Mouse (Mus musculus) cerebellum, adult 2 months (tissue): ENCODE results near the gene Uqcc1. TPM values are rescaled to one million over a fixed set of nuclear protein-coding genes. Genes with fewer than 3 reads are reported as not detected.

Experiments
- DNase-seq, 2 experiments: peaks; one replicate each; pipeline ENCODE4 v3.0.0; 2021
- H3K27ac ChIP-seq: fragments of 200-500 bp; 2 replicates; pipeline ENCODE4 v1.5.1; 2012; ENCODE audit warnings: low read length, control low read depth, inconsistent platforms; ENCODE audit not compliant: insufficient read depth
- H3K27me3 ChIP-seq: fragments of 200-500 bp; 2 replicates; pipeline ENCODE4 v1.6.1; 2012; ENCODE audit warnings: inconsistent platforms, mild to moderate bottlenecking, low read length, moderate library complexity; ENCODE audit not compliant: control insufficient read depth, insufficient read depth
- H3K4me1 ChIP-seq: fragments of 200-500 bp; 2 replicates; pipeline ENCODE4 v1.6.1; 2011; ENCODE audit warnings: low read length; ENCODE audit not compliant: control insufficient read depth, insufficient read depth
- H3K4me3 ChIP-seq: fragments of 200-500 bp; replicated peaks from 2 replicates; pipeline ENCODE3; 2011; ENCODE audit warnings: mild to moderate bottlenecking, low read depth, low read length, control low read depth; ENCODE audit not compliant: insufficient read depth
- CTCF ChIP-seq: fragments of 200-500 bp; IDR thresholded peaks from 2 replicates; pipeline ENCODE4 v1.5.1; 2011; ENCODE audit warnings: low read depth, mild to moderate bottlenecking, control low read depth, low read length, moderate library complexity, borderline replicate concordance; ENCODE audit not compliant: insufficient read depth
- POLR2A ChIP-seq: fragments of 200-500 bp; IDR thresholded peaks from 2 replicates; pipeline ENCODE4 v1.6.1; 2011; ENCODE audit warnings: low read length, control low read depth, borderline replicate concordance; ENCODE audit not compliant: insufficient read depth
- WGBS: fragments of 180-500 bp; shearing (Covaris S2); methylation state at CpG from one replicate; pipeline ENCODE4 v1.1.7; 2018; 5-methylcytosine and 5-hydroxymethylcytosine counted together
- polyA plus RNA-seq: library from polyadenylated mRNA; depleted of rRNA; stranded (reverse); fragments of >200 nt; gene quantifications from 2 replicates; pipeline ENCODE4 v1.2.3, GENCODE M21; 2012

The Uqcc1 gene
- polyA plus RNA-seq, 1 experiment, result 95.8 TPM

DNA sequence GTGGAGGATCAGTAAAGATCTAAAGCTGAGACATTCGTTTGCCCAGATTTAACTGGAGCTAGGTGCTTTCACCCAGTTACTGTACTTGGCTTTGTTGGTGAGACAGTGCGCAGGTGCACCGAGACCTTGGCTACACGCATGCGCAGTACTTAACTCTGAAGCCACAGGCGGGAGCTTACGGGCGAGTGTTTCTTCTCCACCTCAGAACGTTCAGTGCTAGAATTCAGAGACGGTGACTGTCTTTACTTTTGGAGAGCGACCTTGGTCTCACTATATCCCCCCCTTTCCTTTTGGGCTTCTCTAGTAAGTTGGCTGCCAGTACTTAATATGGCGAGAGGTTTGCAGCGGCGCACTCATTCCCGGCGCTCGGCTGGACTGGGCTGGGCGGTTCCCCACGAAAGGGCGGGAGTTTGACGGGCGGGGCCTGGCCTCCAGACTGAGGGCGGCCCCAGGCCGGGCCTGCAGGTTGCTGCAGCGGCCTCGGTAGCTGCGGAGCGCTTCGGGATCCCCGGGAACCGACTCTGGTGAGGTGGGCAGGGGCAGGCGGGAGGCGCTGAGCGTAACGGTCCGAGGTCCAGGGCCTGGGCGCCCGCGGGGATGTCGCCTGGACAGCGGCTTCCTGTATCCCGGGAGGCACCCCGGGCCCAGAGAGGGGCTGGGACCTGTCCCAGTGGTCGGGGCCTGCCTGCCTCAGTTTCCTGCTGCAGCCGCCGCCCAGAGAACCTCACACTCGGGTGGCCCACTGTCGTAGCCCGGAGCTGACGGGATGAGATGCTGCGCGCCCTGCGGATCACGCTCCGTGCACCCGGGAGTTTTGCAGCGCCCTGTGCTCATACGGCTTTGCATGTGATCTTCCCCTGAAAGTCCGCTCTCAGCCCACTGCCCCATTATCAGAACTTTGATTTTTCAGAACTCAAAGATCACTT lies 26.3 kb upstream of the Uqcc1 start, which contains the start of gene Cep250:
Gene Cep250 (plus strand): TSS at position 325 of the 926 bp plus-strand sequence.
- TF ChIP-seq POLR2A (peak; percentile 64), CTCF (no peak)
- H3K4me1 ChIP-seq, result no peaks in the 10 kb centered on the region; the same call in none of the 2 replicates
- peak; percentile 93 for DNase-seq
- no peaks in the 10 kb centered on the region for H3K27me3 ChIP-seq
- H3K27ac ChIP-seq, result peak within 1 kb of the TSS; percentile 86
- WGBS, result under 1% methylated on average over 59 of the region's 59 CpGs
- peak within 1 kb of the TSS; percentile 87 for H3K4me3 ChIP-seq

DNA sequence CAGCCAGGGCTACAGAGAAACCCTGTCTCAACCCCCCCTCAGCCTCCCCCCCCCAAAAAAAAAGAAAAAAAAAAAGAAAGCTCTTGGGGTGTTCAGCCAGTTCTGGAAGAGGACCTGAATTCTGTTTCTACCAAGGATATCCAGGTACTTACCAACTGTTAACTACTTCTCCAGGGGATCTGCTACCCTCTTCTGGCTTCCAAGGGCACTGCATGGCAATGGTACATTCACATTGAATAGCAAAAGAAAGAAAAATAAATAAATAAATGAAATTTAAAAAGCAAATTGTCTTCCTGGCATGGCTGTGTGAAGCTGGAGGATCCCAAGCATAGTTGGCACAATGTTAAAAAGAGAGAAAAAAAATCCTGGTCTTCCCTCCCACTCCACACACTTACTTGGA lies 21.9 kb upstream of the Uqcc1 start:
- TF ChIP-seq POLR2A, result no peak
- peak; percentile 46; the same call in 1 of the 2 replicates for TF ChIP-seq CTCF
- Histone ChIP-seq H3K27ac (no peak overlapping the region), H3K4me1 (no peaks in the 10 kb centered on the region), H3K4me3 (no peak overlapping the region), H3K27me3 (no peaks in the 10 kb centered on the region)
- peak; percentile 74 for DNase-seq

DNA sequence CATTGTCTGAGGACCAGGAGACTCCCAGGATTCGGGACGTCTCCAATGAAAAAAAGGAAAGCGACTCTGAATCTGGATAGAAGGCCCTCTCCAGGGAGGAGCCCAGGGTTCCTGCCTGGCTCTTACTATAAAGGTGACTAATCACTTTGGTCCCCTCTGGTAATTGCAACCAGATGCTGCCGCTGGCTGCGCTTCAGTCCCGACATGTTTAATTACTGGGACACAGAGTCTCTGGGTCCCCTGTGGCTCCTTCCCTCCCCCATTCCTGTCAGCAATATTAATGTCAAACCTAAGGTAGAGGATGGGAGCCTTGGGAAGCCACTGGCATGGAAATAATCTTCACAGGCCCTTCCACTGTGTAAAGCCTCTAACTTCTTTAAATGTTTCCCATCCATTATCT lies 19.3 kb upstream of the Uqcc1 start:
- DNase-seq, result no peak
- Histone ChIP-seq H3K4me3 (no peak overlapping the region), H3K27me3 (no peaks in the 10 kb centered on the region), H3K27ac (no peak overlapping the region), H3K4me1 (no peaks in the 10 kb centered on the region)
- TF ChIP-seq CTCF, result no peak
- no peak for TF ChIP-seq POLR2A
- WGBS, result 33% methylated on average over 6 of the region's 6 CpGs

DNA sequence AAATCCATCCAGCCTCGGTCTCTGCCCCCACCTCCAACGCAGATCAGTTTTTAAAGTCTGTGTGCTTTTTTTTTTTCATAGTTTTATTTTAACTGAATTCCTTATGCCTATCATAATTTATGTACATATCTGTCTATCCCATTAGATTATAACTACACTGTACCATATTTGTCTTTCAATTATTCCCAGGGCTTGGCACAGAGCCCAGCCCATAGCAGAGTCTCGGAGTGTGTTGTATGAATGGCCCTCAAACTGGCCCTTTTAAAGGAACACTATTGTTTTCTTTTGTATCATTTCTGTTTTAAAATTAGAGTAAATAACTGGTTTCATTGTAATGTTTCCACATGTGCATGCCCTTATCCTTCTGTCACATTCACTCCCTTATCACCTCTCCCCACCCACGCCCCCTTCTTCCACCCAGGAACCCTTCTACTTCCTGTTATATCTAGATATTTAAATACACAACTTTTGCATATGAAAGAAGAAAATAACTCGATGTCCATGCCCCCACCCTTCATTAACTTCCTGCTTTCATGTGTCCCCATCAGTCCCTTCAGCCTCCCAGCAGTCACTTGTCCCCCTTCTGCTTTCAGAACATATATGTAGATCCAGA lies 17.4 kb upstream of the Uqcc1 start:
- no peak for DNase-seq
- WGBS, result 69% methylated on average over 5 of the region's 5 CpGs
- no peak overlapping the region for H3K4me3 ChIP-seq
- H3K4me1 ChIP-seq, result no peaks in the 10 kb centered on the region
- no peak overlapping the region for H3K27ac ChIP-seq
- no peak for TF ChIP-seq POLR2A
- TF ChIP-seq CTCF, result no peak
- no peaks in the 10 kb centered on the region for H3K27me3 ChIP-seq

DNA sequence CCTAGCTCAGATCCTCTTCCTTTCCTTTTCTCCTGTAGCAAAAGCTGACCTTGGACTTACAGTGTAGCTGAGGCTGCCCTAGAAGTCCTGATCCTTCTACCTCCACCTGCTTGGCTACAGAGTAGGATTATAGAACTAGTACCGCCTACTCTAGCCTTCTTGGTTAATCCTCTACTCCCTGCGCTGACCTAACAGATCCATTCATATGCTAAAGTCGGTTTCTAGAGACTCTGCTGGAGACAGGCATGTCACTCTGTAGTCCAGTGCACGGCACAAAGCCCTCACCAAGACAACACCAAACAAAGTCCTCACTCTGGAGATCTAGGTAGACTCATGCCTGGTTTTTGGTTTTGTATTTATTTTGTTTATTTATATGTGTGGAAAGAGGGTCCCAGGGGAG lies 16.4 kb upstream of the Uqcc1 start:
- Histone ChIP-seq H3K4me3 (no peak overlapping the region), H3K27ac (no peak overlapping the region), H3K27me3 (no peaks in the 10 kb centered on the region), H3K4me1 (no peaks in the 10 kb centered on the region)
- DNase-seq, result no peak
- WGBS, result 27% methylated on average over 4 of the region's 4 CpGs
- TF ChIP-seq POLR2A, result no peak

DNA sequence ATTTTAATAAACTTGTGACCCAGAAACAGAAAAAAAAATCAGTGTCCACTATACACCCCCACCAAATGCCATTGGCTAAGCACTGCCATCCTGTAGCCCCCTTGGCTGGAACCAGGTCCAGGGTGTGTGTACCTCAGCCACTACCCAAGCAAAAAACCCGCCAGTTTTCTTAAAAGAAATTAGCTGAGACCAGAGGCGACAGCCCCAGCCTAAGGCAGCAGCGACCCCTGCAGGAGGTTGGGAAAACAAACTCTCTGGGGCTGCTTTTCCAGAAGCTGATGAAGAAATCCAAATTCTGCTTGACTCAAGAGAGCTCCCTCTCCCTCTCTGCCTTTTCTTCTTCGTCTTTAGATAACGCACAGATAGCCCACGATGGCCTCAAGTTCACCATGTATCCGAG lies 16.0 kb upstream of the Uqcc1 start:
- peak; percentile 42 to 60 for DNase-seq
- no peak overlapping the region for H3K4me3 ChIP-seq
- H3K27ac ChIP-seq, result no peak overlapping the region
- H3K4me1 ChIP-seq, result no peaks in the 10 kb centered on the region
- no peak for TF ChIP-seq POLR2A
- TF ChIP-seq CTCF, result peak; percentile 70
- WGBS, result 2% methylated on average over 7 of the region's 7 CpGs
- H3K27me3 ChIP-seq, result no peaks in the 10 kb centered on the region

DNA sequence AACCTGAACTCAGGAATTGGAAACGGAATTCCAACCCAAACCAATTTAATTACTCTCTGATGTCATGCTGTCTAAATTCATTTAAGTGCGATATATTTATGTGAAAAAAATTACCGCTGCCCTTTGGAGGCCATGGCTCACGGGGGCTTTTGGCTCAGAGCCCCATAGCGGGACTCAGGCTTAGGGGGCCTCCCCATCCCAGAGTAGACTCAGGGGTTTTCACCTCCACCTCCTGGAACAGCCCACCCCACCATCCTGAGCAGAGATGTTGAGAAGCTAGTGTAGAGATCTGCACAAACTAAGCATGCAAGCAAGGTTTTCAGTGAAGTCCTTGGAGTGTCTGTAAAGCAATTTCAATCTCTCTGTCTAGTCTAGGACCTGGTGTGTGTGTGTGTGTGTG lies 15.5 kb upstream of the Uqcc1 start:
- Histone ChIP-seq H3K27ac (no peak overlapping the region), H3K4me1 (no peaks in the 10 kb centered on the region), H3K4me3 (no peak overlapping the region), H3K27me3 (no peaks in the 10 kb centered on the region)
- 51% methylated on average over 5 of the region's 5 CpGs for WGBS
- no peak for TF ChIP-seq CTCF
- no peak for TF ChIP-seq POLR2A
- no peak for DNase-seq

DNA sequence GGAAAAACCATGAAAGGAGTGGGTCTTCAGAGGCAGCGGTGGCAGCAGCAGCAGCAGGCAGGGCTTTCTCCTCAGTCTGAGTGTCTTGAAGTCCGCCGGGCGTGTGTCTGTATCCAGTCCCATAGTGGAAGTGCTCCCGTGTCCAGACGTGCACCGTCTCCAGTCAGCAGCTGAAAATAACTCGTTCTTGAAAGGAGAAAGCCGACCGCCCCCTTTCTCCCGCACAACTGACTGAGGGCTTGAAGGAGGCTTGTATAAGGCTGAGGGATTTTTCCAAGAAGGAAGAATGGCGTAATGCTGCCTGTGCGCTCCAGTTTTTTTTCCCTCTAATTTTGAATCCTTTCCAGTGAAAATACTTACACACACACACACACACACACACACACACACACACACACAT lies 15.0 kb upstream of the Uqcc1 start, which contains the start of gene Gdf5:
Gene Gdf5 (minus strand): TSS at position 244 of the 400 bp plus-strand sequence.
- no peak within 1 kb of the TSS for H3K4me3 ChIP-seq
- no peak for DNase-seq
- H3K4me1 ChIP-seq, result no peaks in the 10 kb centered on the region
- no peak within 1 kb of the TSS for H3K27ac ChIP-seq
- WGBS, result 51% methylated on average over 13 of the region's 13 CpGs
- no peaks in the 10 kb centered on the region for H3K27me3 ChIP-seq
- TF ChIP-seq POLR2A, result no peak
- no peak for TF ChIP-seq CTCF
